Mouse (Mus musculus) midbrain, embryonic 11.5 days (tissue): ENCODE measurements around the gene Pak7. TPM values are rescaled to one million over a fixed set of nuclear protein-coding genes. Genes with fewer than 3 reads are reported as not detected.
"Not testable (repeated sequence)": the region's sequence is repeated elsewhere in the genome, so short reads cannot be mapped to it uniquely, and the experiment has no call there.

Experiments
- ATAC-seq: fragments of 200-750 bp; cut with Nextera tagmentation; 2 replicates; pipeline ENCODE4 v1.8.0; 2017; ENCODE audit warnings: moderate TSS enrichment, moderate library complexity; ENCODE audit not compliant: low FRiP score
- DNase-seq: peaks from one replicate; pipeline ENCODE4 v3.0.0; 2015; ENCODE audit warnings: low spot score; ENCODE audit errors: missing footprints
- H3K27ac ChIP-seq: fragments of 300-500 bp; sonication (generic); 2 replicates; pipeline ENCODE4 v1.5.1; 2014; ENCODE audit warnings: low read depth, low read length
- H3K27me3 ChIP-seq: fragments of 300-500 bp; sonication (generic); 2 replicates; pipeline ENCODE4 v1.6.1; 2014; ENCODE audit warnings: mild to moderate bottlenecking, low read length, moderate library complexity, mixed read lengths; ENCODE audit not compliant: control insufficient read depth, insufficient read depth
- H3K36me3 ChIP-seq: fragments of 300-500 bp; sonication (generic); 2 replicates; pipeline ENCODE4 v1.6.1; 2014; ENCODE audit warnings: mild to moderate bottlenecking, low read length, moderate library complexity, mixed read lengths; ENCODE audit not compliant: control insufficient read depth, insufficient read depth
- H3K4me1 ChIP-seq: fragments of 300-500 bp; sonication (generic); 2 replicates; pipeline ENCODE4 v1.6.1; 2014; ENCODE audit warnings: low read length; ENCODE audit not compliant: control insufficient read depth, insufficient read depth
- H3K4me2 ChIP-seq: fragments of 300-500 bp; sonication (generic); 2 replicates; pipeline ENCODE4 v1.6.1; 2014; ENCODE audit warnings: mild to moderate bottlenecking, moderate library complexity
- H3K4me3 ChIP-seq: fragments of 300-500 bp; sonication (generic); 2 replicates; pipeline ENCODE4 v1.5.1; 2014; ENCODE audit warnings: low read depth, low read length
- H3K9ac ChIP-seq: fragments of 300-500 bp; sonication (generic); 2 replicates; pipeline ENCODE4 v1.6.1; 2014; ENCODE audit warnings: low read length
- H3K9me3 ChIP-seq: fragments of 300-500 bp; sonication (generic); 2 replicates; pipeline ENCODE4 v1.6.1; 2016; ENCODE audit warnings: low read length; ENCODE audit not compliant: control insufficient read depth
- WGBS: fragments of 180-500 bp; shearing (Covaris S2); extraction: QIAGEN DNeasy Blood & Tissue Kit; methylation state at CpG from one replicate; pipeline ENCODE4 v1.1.7; 2014; 5-methylcytosine and 5-hydroxymethylcytosine counted together
- polyA plus RNA-seq: library from polyadenylated mRNA; unstranded; fragments of >200 nt; fragmentation: Nextera tagmentation; extraction: Ambion mirVana; gene quantifications from 2 replicates; pipeline ENCODE4 v1.2.1, GENCODE M21; 2014

Gene Pak7
- polyA plus RNA-seq, 1 experiment from 2014 or later = 12.8 TPM

- H3K9me3 ChIP-seq = no peaks in the 10 kb centered on the region
- WGBS = 93% methylated on average over 1 of the region's 1 CpGs
- H3K4me1 ChIP-seq = no peaks in the 10 kb centered on the region
- H3K4me3 ChIP-seq = no peak overlapping the region
- DNase-seq = no peak
- no peak overlapping the region for H3K9ac ChIP-seq
- H3K4me2 ChIP-seq = no peak overlapping the region
- H3K27ac ChIP-seq = no peak overlapping the region
- H3K36me3 ChIP-seq = no peaks in the 10 kb centered on the region
- H3K27me3 ChIP-seq = no peaks in the 10 kb centered on the region
- ATAC-seq = no peak
Observed at GRCm38 (mm10) chr2:136282043-136282442, 105.7 kb downstream of the Pak7 start.

- not testable (repeated sequence) for ATAC-seq, H3K27ac ChIP-seq
- 85% methylated on average over 4 of the region's 4 CpGs for WGBS
Observed at GRCm38 (mm10) chr2:136241960-136242359, 145.8 kb downstream of the Pak7 start.

GRCm38 (mm10) chr2:136231228-136231627, 156.5 kb downstream of the Pak7 start:
- no peaks in the 10 kb centered on the region for H3K36me3 ChIP-seq
- H3K4me2 ChIP-seq = no peak overlapping the region
- no peak overlapping the region for H3K9ac ChIP-seq
- no peaks in the 10 kb centered on the region for H3K4me1 ChIP-seq
- H3K9me3 ChIP-seq = no peaks in the 10 kb centered on the region
- ATAC-seq (no peak), DNase-seq (no peak)
- H3K27ac ChIP-seq = no peak overlapping the region
- H3K4me3 ChIP-seq = no peak overlapping the region
- H3K27me3 ChIP-seq = no peaks in the 10 kb centered on the region
- WGBS = 95% methylated on average over 8 of the region's 8 CpGs

More at GRCm38 (mm10) chr2:136241960-136242359, 145.8 kb downstream of the Pak7 start:
- H3K9me3 ChIP-seq, H3K9ac ChIP-seq, H3K4me2 ChIP-seq, H3K27me3 ChIP-seq, H3K4me1 ChIP-seq, H3K36me3 ChIP-seq, H3K4me3 ChIP-seq: not testable (repeated sequence)
- peak; percentile 28 for DNase-seq

GRCm38 (mm10) chr2:136204034-136204433, 183.7 kb downstream of the Pak7 start:
- 84% methylated on average over 4 of the region's 4 CpGs for WGBS

GRCm38 (mm10) chr2:136175030-136175429, 212.7 kb downstream of the Pak7 start:
- Histone ChIP-seq H3K9ac (no peak overlapping the region), H3K27ac (no peak overlapping the region), H3K4me2 (no peak overlapping the region), H3K4me1 (no peaks in the 10 kb centered on the region), H3K36me3 (no peaks in the 10 kb centered on the region), H3K4me3 (no peak overlapping the region), H3K27me3 (no peaks in the 10 kb centered on the region), H3K9me3 (no peaks in the 10 kb centered on the region)
- 68% methylated on average over 3 of the region's 3 CpGs for WGBS
- DNase-seq (no peak), ATAC-seq (no peak)

More at GRCm38 (mm10) chr2:136204034-136204433, 183.7 kb downstream of the Pak7 start:
- H3K27me3 ChIP-seq = no peaks in the 10 kb centered on the region
- no peak overlapping the region for H3K27ac ChIP-seq
- no peak overlapping the region for H3K9ac ChIP-seq
- H3K9me3 ChIP-seq = no peaks in the 10 kb centered on the region
- no peak overlapping the region for H3K4me3 ChIP-seq
- no peaks in the 10 kb centered on the region for H3K36me3 ChIP-seq
- no peak overlapping the region for H3K4me2 ChIP-seq
- no peaks in the 10 kb centered on the region for H3K4me1 ChIP-seq
- DNase-seq (no peak), ATAC-seq (no peak)

GRCm38 (mm10) chr2:136150752-136151151, 237.0 kb downstream of the Pak7 start:
- ATAC-seq (no peak), DNase-seq (no peak)
- 83% methylated on average over 7 of the region's 7 CpGs for WGBS
- Histone ChIP-seq H3K4me2 (no peak overlapping the region), H3K4me1 (no peaks in the 10 kb centered on the region), H3K27ac (no peak overlapping the region), H3K27me3 (no peaks in the 10 kb centered on the region), H3K9ac (no peak overlapping the region), H3K4me3 (no peak overlapping the region), H3K36me3 (no peaks in the 10 kb centered on the region), H3K9me3 (no peaks in the 10 kb centered on the region)

- Histone ChIP-seq H3K36me3 (no peaks in the 10 kb centered on the region), H3K27me3 (no peaks in the 10 kb centered on the region), H3K4me2 (no peak overlapping the region), H3K9me3 (no peaks in the 10 kb centered on the region), H3K4me3 (no peak overlapping the region), H3K4me1 (no peaks in the 10 kb centered on the region), H3K27ac (no peak overlapping the region), H3K9ac (no peak overlapping the region)
- DNase-seq (peak; percentile 89), ATAC-seq (peak; percentile 45)
- 43% methylated on average over 4 of the region's 4 CpGs for WGBS
Observed at GRCm38 (mm10) chr2:136149530-136149929, 238.2 kb downstream of the Pak7 start.

GRCm38 (mm10) chr2:136148999-136149398, 238.8 kb downstream of the Pak7 start:
- no peaks in the 10 kb centered on the region for H3K27me3 ChIP-seq
- H3K36me3 ChIP-seq = no peaks in the 10 kb centered on the region
- no peak overlapping the region; the same call in 1 of the 2 replicates for H3K4me2 ChIP-seq
- H3K9me3 ChIP-seq = no peaks in the 10 kb centered on the region
- no peak overlapping the region for H3K9ac ChIP-seq
- DNase-seq = peak; percentile 99
- H3K4me1 ChIP-seq = no peaks in the 10 kb centered on the region
- no peak overlapping the region for H3K4me3 ChIP-seq
- ATAC-seq = peak; percentile 91
- WGBS = 7% methylated on average over 6 of the region's 6 CpGs
- no peak overlapping the region for H3K27ac ChIP-seq

- H3K4me2 ChIP-seq = no peak overlapping the region
- DNase-seq (no peak), ATAC-seq (no peak)
- no peaks in the 10 kb centered on the region for H3K36me3 ChIP-seq
- 78% methylated on average over 2 of the region's 2 CpGs for whole genome bisulfite sequencing
- no peak overlapping the region for H3K4me3 ChIP-seq
- H3K27ac ChIP-seq = no peak overlapping the region
- no peaks in the 10 kb centered on the region for H3K27me3 ChIP-seq
- H3K9ac ChIP-seq = no peak overlapping the region
- H3K4me1 ChIP-seq = no peaks in the 10 kb centered on the region
- no peaks in the 10 kb centered on the region for H3K9me3 ChIP-seq
Observed at GRCm38 (mm10) chr2:136140807-136141206, 247.0 kb downstream of the Pak7 start.
